Mouse (Mus musculus) macrophage (primary cell): ENCODE results near the gene Dcp1a. TPM values are rescaled to one million over a fixed set of nuclear protein-coding genes. Genes with fewer than 3 reads are reported as not detected.

ENCODE experiments used
- H3K27ac ChIP-seq: fragments of 350-480 bp; formaldehyde crosslinking; 2 replicates; pipeline ENCODE4 v1.9.0; 2021
- H3K36me3 ChIP-seq: fragments of 350-480 bp; formaldehyde crosslinking; 2 replicates; pipeline ENCODE4 v1.9.0; 2021; ENCODE audit errors: inconsistent target
- H3K4me3 ChIP-seq: fragments of 350-480 bp; formaldehyde crosslinking; 2 replicates; pipeline ENCODE4 v1.9.0; 2021; ENCODE audit errors: inconsistent target
- H3K79me2 ChIP-seq: fragments of 350-480 bp; formaldehyde crosslinking; 2 replicates; pipeline ENCODE4 v1.9.0; 2021; ENCODE audit errors: inconsistent target
- WGBS: methylation state at CpG from one replicate; pipeline ENCODE4 v1.1.7; 2026; ENCODE audit warnings: inconsistent platforms; ENCODE audit not compliant: missing documents; 5-methylcytosine and 5-hydroxymethylcytosine counted together
- polyA plus RNA-seq: library from polyadenylated mRNA; stranded (reverse); fragments of 250-400 nt; gene quantifications from 3 replicates; pipeline ENCODE4 v1.2.4, GENCODE M21; 2018; ENCODE audit warnings: inconsistent platforms

Gene Dcp1a
- polyA plus RNA-seq, 1 experiment from 2014 or later: 11.6 TPM

GRCm38 (mm10) chr14:30493276-30493675 lies 13.9 kb downstream of the Dcp1a start:
- WGBS: 87% methylated on average over 1 of the region's 1 CpGs
- peaks cover 59% of the 10 kb centered on the region; the same call in 1 of the 2 replicates for H3K79me2 ChIP-seq
- H3K4me3 ChIP-seq: no peak overlapping the region
- peaks cover 33% of the 10 kb centered on the region for H3K36me3 ChIP-seq
- no peak overlapping the region for H3K27ac ChIP-seq

GRCm38 (mm10) chr14:30494998-30495397 lies 15.7 kb downstream of the Dcp1a start:
- peaks cover 32% of the 10 kb centered on the region for H3K36me3 ChIP-seq
- peaks cover 71% of the 10 kb centered on the region; the same call in 1 of the 2 replicates for H3K79me2 ChIP-seq
- no peak overlapping the region for H3K4me3 ChIP-seq
- 93% methylated on average over 6 of the region's 6 CpGs for WGBS
- no peak overlapping the region for H3K27ac ChIP-seq

- H3K36me3 ChIP-seq: peaks cover 14% of the 10 kb centered on the region; the same call in 1 of the 2 replicates
- 84% methylated on average over 2 of the region's 2 CpGs for WGBS
- no peak overlapping the region for H3K27ac ChIP-seq
- H3K4me3 ChIP-seq: no peak overlapping the region
- peaks cover 79% of the 10 kb centered on the region; the same call in 1 of the 2 replicates for H3K79me2 ChIP-seq
Observed at GRCm38 (mm10) chr14:30498202-30498601, 18.9 kb downstream of the Dcp1a start.

GRCm38 (mm10) chr14:30504990-30505389 lies 25.7 kb downstream of the Dcp1a start:
- peaks cover 33% of the 10 kb centered on the region for H3K36me3 ChIP-seq
- WGBS: 79% methylated on average over 5 of the region's 5 CpGs

GRCm38 (mm10) chr14:30510214-30510763 lies 31.0 kb downstream of the Dcp1a start:
- Histone ChIP-seq H3K36me3 (peaks cover 49% of the 10 kb centered on the region; the same call in 1 of the 2 replicates), H3K27ac (no peak overlapping the region), H3K4me3 (no peak overlapping the region), H3K79me2 (no peaks in the 10 kb centered on the region)
- 94% methylated on average over 6 of the region's 6 CpGs for WGBS

More at GRCm38 (mm10) chr14:30504990-30505389, 25.7 kb downstream of the Dcp1a start:
- peaks cover 16% of the 10 kb centered on the region; the same call in 1 of the 2 replicates for H3K79me2 ChIP-seq
- H3K27ac ChIP-seq: no peak overlapping the region
- H3K4me3 ChIP-seq: no peak overlapping the region

- peaks cover 42% of the 10 kb centered on the region; the same call in 1 of the 2 replicates for H3K36me3 ChIP-seq
- no peak overlapping the region for H3K27ac ChIP-seq
- H3K79me2 ChIP-seq: no peaks in the 10 kb centered on the region
- no peak overlapping the region for H3K4me3 ChIP-seq
- WGBS: 91% methylated on average over 5 of the region's 5 CpGs
Observed at GRCm38 (mm10) chr14:30512896-30513295, 33.6 kb downstream of the Dcp1a start.

GRCm38 (mm10) chr14:30515931-30516723 lies 36.8 kb downstream of the Dcp1a start:
- Histone ChIP-seq H3K4me3 (no peak overlapping the region), H3K79me2 (no peaks in the 10 kb centered on the region), H3K36me3 (peaks cover 49% of the 10 kb centered on the region), H3K27ac (no peak overlapping the region)
- 94% methylated on average over 12 of the region's 13 CpGs for WGBS

- H3K79me2 ChIP-seq: no peaks in the 10 kb centered on the region
- H3K27ac ChIP-seq: no peak overlapping the region
- 93% methylated on average over 5 of the region's 5 CpGs for WGBS
- H3K4me3 ChIP-seq: no peak overlapping the region
- peaks cover 61% of the 10 kb centered on the region for H3K36me3 ChIP-seq
Observed at GRCm38 (mm10) chr14:30519323-30519722, 40.0 kb downstream of the Dcp1a start.

- no peak overlapping the region for H3K27ac ChIP-seq
- H3K79me2 ChIP-seq: no peaks in the 10 kb centered on the region
- WGBS: 93% methylated on average over 6 of the region's 6 CpGs
- no peak overlapping the region for H3K4me3 ChIP-seq
- H3K36me3 ChIP-seq: peaks cover 84% of the 10 kb centered on the region
Observed at GRCm38 (mm10) chr14:30523356-30523755, 44.0 kb downstream of the Dcp1a start.

GRCm38 (mm10) chr14:30528392-30528791 lies 49.1 kb downstream of the Dcp1a start:
- Histone ChIP-seq H3K79me2 (no peaks in the 10 kb centered on the region), H3K27ac (no peak overlapping the region), H3K36me3 (peaks cover 36% of the 10 kb centered on the region), H3K4me3 (no peak overlapping the region)
- 95% methylated on average over 10 of the region's 10 CpGs for WGBS

GRCm38 (mm10) chr14:30528961-30529360 lies 49.6 kb downstream of the Dcp1a start:
- H3K27ac ChIP-seq: no peak overlapping the region
- H3K79me2 ChIP-seq: no peaks in the 10 kb centered on the region
- H3K4me3 ChIP-seq: no peak overlapping the region
- H3K36me3 ChIP-seq: peaks cover 34% of the 10 kb centered on the region
- 93% methylated on average over 5 of the region's 5 CpGs for WGBS

GRCm38 (mm10) chr14:30529454-30529853 lies 50.1 kb downstream of the Dcp1a start:
- Histone ChIP-seq H3K79me2 (no peaks in the 10 kb centered on the region), H3K36me3 (peaks cover 32% of the 10 kb centered on the region), H3K4me3 (no peak overlapping the region), H3K27ac (no peak overlapping the region)
- 94% methylated on average over 10 of the region's 12 CpGs for WGBS

- WGBS: 94% methylated on average over 8 of the region's 8 CpGs
- H3K4me3 ChIP-seq: no peak overlapping the region
Observed at GRCm38 (mm10) chr14:30530726-30531269, 51.5 kb downstream of the Dcp1a start.

GRCm38 (mm10) chr14:30531431-30531830 lies 52.1 kb downstream of the Dcp1a start:
- H3K27ac ChIP-seq: no peak overlapping the region
- H3K4me3 ChIP-seq: no peak overlapping the region
- peaks cover 12% of the 10 kb centered on the region for H3K36me3 ChIP-seq
- H3K79me2 ChIP-seq: no peaks in the 10 kb centered on the region
- 83% methylated on average over 5 of the region's 5 CpGs for WGBS

More at GRCm38 (mm10) chr14:30530726-30531269, 51.5 kb downstream of the Dcp1a start:
- Histone ChIP-seq H3K79me2 (no peaks in the 10 kb centered on the region), H3K36me3 (peaks cover 19% of the 10 kb centered on the region), H3K27ac (no peak overlapping the region)

GRCm38 (mm10) chr14:30531896-30532295 lies 52.6 kb downstream of the Dcp1a start:
- Histone ChIP-seq H3K4me3 (no peak overlapping the region), H3K27ac (no peak overlapping the region), H3K79me2 (no peaks in the 10 kb centered on the region), H3K36me3 (peaks cover 8% of the 10 kb centered on the region; the same call in 1 of the 2 replicates)
- 85% methylated on average over 6 of the region's 6 CpGs for WGBS
